Mouse (Mus musculus): ENCODE measurements around the gene Slc38a9.

The Slc38a9 gene

GRCm38 (mm10) chr13:112745936-112746694 lies 85.6 kb downstream of the Slc38a9 start:
- no peak for DNase-seq (ENCODE audit: low spot score in 2 of 2)

GRCm38 (mm10) chr13:112746695-112747055 lies 86.1 kb downstream of the Slc38a9 start:
- DNase-seq (ENCODE audit: low spot score in 2 of 2): no peak

- DNase-seq (ENCODE audit: low spot score in 2 of 2): no peak
These were observed 87.4 kb downstream of the Slc38a9 start for GRCm38 (mm10) chr13:112747808-112748430.

- no peak for DNase-seq (ENCODE audit: low spot score in 2 of 2)
These were observed 88.4 kb downstream of the Slc38a9 start for GRCm38 (mm10) chr13:112748808-112749510.

GRCm38 (mm10) chr13:112749881-112750280 lies 89.3 kb downstream of the Slc38a9 start:
- DNase-seq (ENCODE audit: low spot score in 2 of 2): no peak

DNA sequence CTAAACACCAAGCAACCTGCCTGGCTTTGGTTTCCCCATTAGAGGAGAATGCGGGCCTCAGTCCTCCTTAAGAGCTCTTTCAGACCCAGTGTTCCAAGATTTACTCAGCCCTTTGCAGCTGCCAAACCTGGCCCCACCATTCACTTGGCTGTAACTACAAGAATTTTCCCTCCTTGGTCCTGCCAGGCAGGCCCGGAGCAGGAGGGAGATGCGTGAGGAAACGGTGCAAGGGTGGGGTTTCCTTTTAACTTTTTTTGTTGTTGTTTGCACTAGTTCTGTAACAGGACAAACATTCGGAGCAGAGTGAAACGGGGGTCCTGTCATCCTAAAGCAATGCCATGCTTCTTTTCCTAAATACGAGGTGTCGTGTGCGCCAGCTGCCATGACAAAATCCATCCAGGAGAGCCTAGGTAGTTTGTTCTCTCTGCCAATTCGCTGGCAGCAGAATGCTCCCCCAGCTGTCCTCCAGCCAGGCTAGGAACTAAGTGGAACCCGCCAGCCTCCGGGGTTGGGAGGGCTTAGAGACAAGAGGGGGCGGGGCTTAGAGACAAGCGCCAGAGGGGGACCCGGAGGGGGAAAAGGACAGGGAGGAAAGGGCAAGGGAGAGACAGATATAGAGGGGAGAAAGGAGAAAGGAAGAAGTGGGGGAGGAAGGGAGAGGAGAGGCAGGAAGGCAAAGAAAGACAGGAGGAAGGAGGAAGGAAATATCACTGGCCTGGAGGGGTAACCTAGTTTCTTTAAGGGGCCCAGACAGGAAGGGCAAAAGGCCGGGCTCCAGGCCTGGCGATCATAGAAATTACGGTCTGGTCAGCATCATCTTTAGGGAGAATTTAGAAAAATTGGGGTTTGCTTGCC lies 91.1 kb downstream of the Slc38a9 start:
- no peak for DNase-seq (ENCODE audit: low spot score in 2 of 2)

- DNase-seq (ENCODE audit: low spot score in 2 of 2): no peak
These were observed 91.9 kb downstream of the Slc38a9 start for GRCm38 (mm10) chr13:112752309-112752975.

- no peak for DNase-seq (ENCODE audit: low spot score in 2 of 2)
These were observed 93.0 kb downstream of the Slc38a9 start for GRCm38 (mm10) chr13:112753522-112753921.

DNA sequence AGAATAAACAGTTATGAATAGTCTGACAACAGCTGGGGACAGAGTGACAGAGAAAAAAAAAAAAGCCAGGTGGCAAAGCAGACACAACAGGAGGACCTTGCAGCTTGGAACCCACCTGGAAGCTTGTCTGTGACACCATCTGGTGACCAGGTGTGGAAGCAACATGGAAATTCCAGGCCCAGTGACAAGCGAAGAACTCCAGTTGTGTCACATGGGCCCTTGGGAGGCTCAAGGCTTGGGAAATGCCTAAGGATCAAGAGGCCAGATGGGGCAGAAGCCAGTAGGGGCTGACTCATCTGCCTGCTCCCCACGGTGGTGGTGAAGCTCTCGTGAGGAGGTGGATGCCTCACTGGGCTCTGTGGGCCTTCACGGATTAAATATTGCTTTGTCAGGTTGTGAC lies 94.3 kb downstream of the Slc38a9 start:
- no peak for DNase-seq (ENCODE audit: low spot score in 2 of 2)

GRCm38 (mm10) chr13:112755507-112756010 lies 95.0 kb downstream of the Slc38a9 start:
- no peak for DNase-seq (ENCODE audit: low spot score in 2 of 2)

- DNase-seq (ENCODE audit: low spot score in 2 of 2): no peak
These were observed 96.8 kb downstream of the Slc38a9 start for GRCm38 (mm10) chr13:112757395-112757794.

- DNase-seq (ENCODE audit: low spot score in 2 of 2): no peak
These were observed 98.1 kb downstream of the Slc38a9 start for GRCm38 (mm10) chr13:112758546-112759090.

DNA sequence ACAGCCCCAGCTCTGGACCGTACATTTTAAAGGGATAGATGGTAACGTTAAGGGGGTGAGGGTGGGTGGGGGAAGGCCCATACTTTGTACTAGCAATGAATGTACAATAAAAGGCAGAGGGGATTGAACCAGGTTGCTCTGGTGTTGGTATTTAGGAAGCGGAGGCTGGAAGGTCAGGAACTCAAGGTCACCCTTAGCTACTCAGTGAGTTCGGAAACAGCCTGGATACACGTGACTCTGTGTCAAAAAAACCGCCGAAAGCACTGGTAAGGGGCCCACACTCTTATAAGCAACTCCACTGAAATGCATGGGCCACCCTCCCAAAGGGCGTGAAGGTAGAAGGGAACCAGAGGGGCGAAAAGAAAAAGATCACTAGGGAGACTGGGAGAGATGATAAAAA lies 98.8 kb downstream of the Slc38a9 start:
- no peak for DNase-seq (ENCODE audit: low spot score in 2 of 2)

- DNase-seq (ENCODE audit: low spot score in 2 of 2): no peak
These were observed 99.4 kb downstream of the Slc38a9 start for GRCm38 (mm10) chr13:112759777-112760537.

GRCm38 (mm10) chr13:112760538-112760881 lies 100.0 kb downstream of the Slc38a9 start:
- DNase-seq (ENCODE audit: low spot score in 2 of 2): no peak

- DNase-seq (ENCODE audit: low spot score in 2 of 2): no peak
These were observed 101.2 kb downstream of the Slc38a9 start for GRCm38 (mm10) chr13:112761787-112762186.

DNA sequence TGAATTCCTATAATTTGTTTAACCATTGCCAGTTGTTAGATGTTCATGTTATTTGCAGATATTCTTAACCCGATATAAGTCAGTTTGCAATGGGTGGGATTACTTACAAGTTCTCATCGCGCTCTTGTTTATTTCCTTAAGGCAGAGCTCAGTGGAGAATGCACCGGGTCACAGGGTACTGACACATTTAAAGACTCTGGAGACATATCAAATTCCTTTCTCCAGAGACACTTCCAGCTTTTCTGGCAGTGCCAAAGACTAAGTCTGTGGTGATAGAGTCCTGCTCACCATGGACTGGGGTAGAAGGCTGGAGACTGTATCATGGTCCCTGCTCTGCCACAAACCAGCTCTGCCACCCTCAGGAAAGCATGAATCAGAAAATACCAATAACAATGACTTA lies 102.0 kb downstream of the Slc38a9 start:
- no peak for DNase-seq (ENCODE audit: low spot score in 2 of 2)

DNA sequence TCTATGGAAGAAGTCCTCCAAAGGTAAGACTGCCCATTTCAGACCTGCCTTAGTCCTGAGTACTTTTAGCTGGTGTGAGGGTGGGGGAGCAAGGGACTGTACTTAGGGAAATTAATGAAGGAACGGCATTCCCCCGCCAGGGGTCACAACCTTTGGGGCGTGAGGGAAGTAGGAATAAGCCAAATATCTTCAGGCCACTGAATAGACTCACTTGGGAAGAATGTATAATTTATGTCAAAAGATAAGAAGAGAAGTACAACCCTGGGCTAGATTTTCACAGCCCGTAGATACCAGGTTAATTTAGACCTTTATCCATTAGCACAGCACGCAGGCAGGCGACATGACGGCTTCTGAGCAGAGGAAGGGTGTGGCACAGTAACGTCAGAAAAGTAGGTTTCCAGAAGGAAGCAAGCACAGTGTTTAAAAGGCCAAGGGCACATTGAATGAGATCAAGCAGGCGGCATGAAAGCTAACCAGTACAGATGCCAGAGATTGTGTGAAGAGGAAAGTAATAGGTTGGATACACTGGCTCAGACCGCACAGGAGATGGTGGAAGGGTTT lies 103.1 kb downstream of the Slc38a9 start:
- DNase-seq (ENCODE audit: low spot score in 2 of 2): no peak

DNA sequence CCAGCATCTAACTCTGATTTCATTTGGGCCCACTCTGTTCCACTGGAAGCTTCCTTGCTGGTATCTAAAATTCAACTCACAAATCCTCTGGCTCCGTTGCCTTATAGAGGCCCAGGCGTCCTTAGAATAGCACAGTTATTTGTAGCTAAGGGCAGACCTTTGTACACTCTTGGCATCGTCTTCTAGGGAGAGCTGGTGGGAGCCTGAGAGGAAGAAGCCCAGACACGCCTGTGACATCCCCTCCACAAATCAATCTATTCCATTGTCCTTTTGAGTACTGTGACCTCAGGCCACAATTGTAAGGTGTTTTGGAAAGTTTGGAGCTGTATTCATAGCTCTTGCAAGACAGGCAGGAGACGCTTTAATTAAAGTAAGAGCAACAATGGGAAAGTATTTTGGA lies 104.0 kb downstream of the Slc38a9 start:
- no peak for DNase-seq (ENCODE audit: low spot score in 2 of 2)

DNA sequence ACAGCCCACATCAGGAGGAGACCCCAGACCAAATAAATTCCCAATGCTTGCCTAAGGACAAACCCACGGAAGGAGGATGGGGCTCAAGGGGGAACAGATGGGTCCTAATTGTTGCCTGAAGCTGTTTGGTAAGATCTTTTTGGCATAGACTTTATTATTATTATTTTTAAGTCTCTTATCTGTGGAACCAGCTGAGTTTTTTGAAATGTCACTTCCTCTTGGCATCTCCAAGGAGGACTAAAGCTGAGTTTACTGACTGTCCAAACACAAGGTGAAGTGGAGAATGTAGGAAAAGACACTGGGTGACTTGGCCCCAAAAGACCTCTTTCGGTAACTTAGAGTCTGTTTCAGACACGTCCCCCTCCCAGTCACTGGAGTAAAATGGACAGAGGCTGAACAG lies 105.1 kb downstream of the Slc38a9 start:
- no peak for DNase-seq (ENCODE audit: low spot score in 2 of 2)
